Mouse (Mus musculus): Measurements from ENCODE around the gene Rhbdd3. TPM values are rescaled to one million over a fixed set of nuclear protein-coding genes. Genes with fewer than 3 reads are reported as not detected.

Rhbdd3 gene
- polyA plus RNA-seq, 1 experiment from 2014 or later = 49.5 TPM

GRCm38 (mm10) chr11:5059704-5060156, 39.0 kb upstream of the Rhbdd3 start:
- H3K9ac ChIP-seq = no peak overlapping the region
- H3K4me2 ChIP-seq = no peak overlapping the region
- H3K27ac ChIP-seq = no peak overlapping the region
- H3K4me1 ChIP-seq = peaks cover 68% of the 10 kb centered on the region
- no peak for ATAC-seq (replicated peaks)
- 0 out of 2 replicates have a peak overlapping the region, but pooled peaks have one; percentile 2 for H3K4me3 ChIP-seq
- peaks cover 78% of the 10 kb centered on the region for H3K27me3 ChIP-seq (replicated peaks)
- H3K36me3 ChIP-seq (replicated peaks) = no peaks in the 10 kb centered on the region
- WGBS = 7% methylated on average over 27 of the region's 27 CpGs
- no peaks in the 10 kb centered on the region for H3K9me3 ChIP-seq

DNA sequence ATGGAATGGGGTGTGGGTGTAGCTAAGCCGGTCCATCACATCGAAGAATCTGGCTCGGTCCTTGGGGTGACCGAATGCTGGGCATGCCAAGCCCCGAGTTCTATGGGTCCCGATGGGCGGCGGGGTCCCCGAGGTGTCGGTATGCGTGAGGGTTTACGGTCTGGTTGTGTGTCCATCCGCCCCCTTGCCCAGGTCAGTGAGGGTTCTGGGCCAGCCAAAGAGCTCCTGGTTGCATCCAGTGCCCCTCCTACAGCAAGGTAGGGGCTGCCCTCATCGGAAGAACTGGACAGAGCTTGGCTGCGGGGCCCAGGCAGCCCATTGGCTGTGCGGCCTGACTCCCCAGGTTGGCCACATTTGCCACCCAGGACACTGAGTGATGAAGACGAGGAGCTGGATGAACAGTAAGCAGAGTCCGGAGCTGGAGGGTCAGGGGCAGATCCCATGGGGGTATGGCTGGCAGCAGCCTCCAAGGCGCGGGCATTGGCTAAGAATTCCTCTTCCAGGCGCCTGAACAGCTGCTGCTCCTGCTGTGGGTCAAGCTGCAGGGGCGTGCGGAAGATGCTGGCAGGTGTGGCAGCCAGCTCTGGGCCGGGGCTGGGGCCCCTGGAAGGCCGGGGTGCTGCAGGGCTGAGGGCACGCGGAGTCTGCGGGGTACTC, 37.8 kb upstream of the Rhbdd3 start:
- H3K27me3 ChIP-seq (replicated peaks) = peaks cover 74% of the 10 kb centered on the region
- ATAC-seq (replicated peaks) = no peak
- no peak overlapping the region for H3K27ac ChIP-seq
- H3K4me2 ChIP-seq = peak overlapping the region; percentile 48
- H3K4me3 ChIP-seq = peak overlapping the region; percentile 29
- H3K4me1 ChIP-seq = peaks cover 73% of the 10 kb centered on the region
- WGBS = 51% methylated on average over 28 of the region's 28 CpGs
- no peak overlapping the region for H3K9ac ChIP-seq
- H3K9me3 ChIP-seq = no peaks in the 10 kb centered on the region
- H3K36me3 ChIP-seq (replicated peaks) = no peaks in the 10 kb centered on the region

- 4% methylated on average over 62 of the region's 62 CpGs for WGBS
- Histone ChIP-seq H3K27ac (no peak overlapping the region), H3K9ac (0 out of 2 replicates have a peak overlapping the region, but pooled peaks have one; percentile 16), H3K9me3 (no peaks in the 10 kb centered on the region), H3K36me3 (replicated peaks) (no peaks in the 10 kb centered on the region), H3K4me2 (peak overlapping the region; percentile 48), H3K27me3 (replicated peaks) (peaks cover 70% of the 10 kb centered on the region), H3K4me1 (peaks cover 67% of the 10 kb centered on the region), H3K4me3 (peak overlapping the region; percentile 29)
- ATAC-seq (replicated peaks) = no peak
Observed at GRCm38 (mm10) chr11:5061413-5062139, 37.1 kb upstream of the Rhbdd3 start.

DNA sequence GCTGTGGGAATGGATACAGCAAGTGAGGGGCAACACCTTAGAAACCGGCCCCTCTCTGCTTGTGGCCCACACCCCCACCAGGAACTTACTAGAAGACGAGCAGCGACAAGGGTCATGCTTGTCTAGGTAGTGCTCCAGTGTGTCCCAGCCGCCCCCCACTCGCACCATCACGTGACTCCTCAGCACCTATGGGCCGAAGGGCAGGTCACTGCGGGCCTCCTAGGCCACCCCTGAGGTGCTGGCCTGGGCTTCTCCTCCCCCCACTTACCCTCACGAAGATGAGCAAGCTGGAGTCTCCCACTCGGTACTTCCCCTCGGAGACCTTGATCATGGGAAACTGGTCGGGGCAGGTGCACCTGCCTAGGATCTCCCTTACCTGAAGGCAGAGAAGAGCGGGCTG, 36.4 kb upstream of the Rhbdd3 start:
- ATAC-seq (replicated peaks) = no peak
- Histone ChIP-seq H3K27ac (no peak overlapping the region), H3K4me1 (peaks cover 66% of the 10 kb centered on the region), H3K27me3 (replicated peaks) (peaks cover 62% of the 10 kb centered on the region), H3K4me2 (peak overlapping the region; percentile 48), H3K9me3 (no peaks in the 10 kb centered on the region), H3K4me3 (peak overlapping the region; percentile 29), H3K36me3 (replicated peaks) (no peaks in the 10 kb centered on the region), H3K9ac (no peak overlapping the region)
- 23% methylated on average over 13 of the region's 13 CpGs for WGBS

DNA sequence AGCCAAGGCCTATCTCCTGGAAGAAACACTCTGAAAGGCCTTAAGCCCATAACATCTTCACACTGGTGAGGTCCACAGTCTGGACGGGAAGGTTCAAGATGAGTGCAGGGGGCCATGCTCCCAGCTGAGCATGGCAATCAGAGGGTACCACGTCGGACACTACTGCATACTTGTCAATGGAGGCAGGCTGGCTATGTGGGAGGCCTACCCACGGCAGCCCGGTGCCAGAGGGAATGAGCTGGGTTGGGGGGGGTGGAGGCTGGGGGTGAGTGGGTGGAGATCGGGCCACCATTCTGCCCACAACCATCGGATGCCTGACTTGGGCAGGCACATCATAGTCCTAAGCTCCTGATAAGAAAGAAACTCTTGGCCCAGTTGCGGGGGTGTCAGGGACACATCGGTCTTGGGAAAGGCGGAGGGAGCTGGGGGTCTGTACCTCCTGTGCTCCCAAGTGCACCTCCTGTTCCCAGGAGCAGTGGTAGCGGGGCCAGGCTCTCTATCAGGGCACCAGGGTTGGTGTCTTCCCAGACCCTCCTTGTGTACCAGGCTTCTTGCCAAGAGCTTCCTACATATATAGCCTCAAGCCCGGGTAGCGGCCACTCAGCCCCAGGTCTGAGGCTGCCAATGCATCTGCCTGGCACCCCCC, 35.7 kb upstream of the Rhbdd3 start:
- H3K4me1 ChIP-seq = peaks cover 62% of the 10 kb centered on the region
- 64% methylated on average over 13 of the region's 13 CpGs for WGBS
- H3K9me3 ChIP-seq = no peaks in the 10 kb centered on the region
- no peak overlapping the region for H3K9ac ChIP-seq
- no peak overlapping the region for H3K27ac ChIP-seq
- no peak for ATAC-seq (replicated peaks)
- H3K4me2 ChIP-seq = peak overlapping the region; percentile 80; the same call in 1 of the 2 replicates
- H3K4me3 ChIP-seq = no peak overlapping the region
- peaks cover 2% of the 10 kb centered on the region; the same call in 1 of the 2 replicates for H3K36me3 ChIP-seq (replicated peaks)
- peaks cover 55% of the 10 kb centered on the region for H3K27me3 ChIP-seq (replicated peaks)

- Histone ChIP-seq H3K4me2 (peak overlapping the region; percentile 80), H3K4me3 (peak overlapping the region; percentile 88), H3K4me1 (peaks cover 56% of the 10 kb centered on the region), H3K9ac (0 out of 2 replicates have a peak overlapping the region, but pooled peaks have one; percentile 59), H3K9me3 (no peaks in the 10 kb centered on the region), H3K36me3 (replicated peaks) (peaks cover 10% of the 10 kb centered on the region), H3K27me3 (replicated peaks) (peaks cover 53% of the 10 kb centered on the region), H3K27ac (no peak overlapping the region)
- ATAC-seq (replicated peaks) = no peak
- 54% methylated on average over 31 of the region's 31 CpGs for WGBS
Observed at GRCm38 (mm10) chr11:5063561-5064281, 35.0 kb upstream of the Rhbdd3 start.

GRCm38 (mm10) chr11:5064282-5065055, 34.3 kb upstream of the Rhbdd3 start:
- ATAC-seq (replicated peaks) = peak; percentile 31
- peaks cover 46% of the 10 kb centered on the region for H3K27me3 ChIP-seq (replicated peaks)

DNA sequence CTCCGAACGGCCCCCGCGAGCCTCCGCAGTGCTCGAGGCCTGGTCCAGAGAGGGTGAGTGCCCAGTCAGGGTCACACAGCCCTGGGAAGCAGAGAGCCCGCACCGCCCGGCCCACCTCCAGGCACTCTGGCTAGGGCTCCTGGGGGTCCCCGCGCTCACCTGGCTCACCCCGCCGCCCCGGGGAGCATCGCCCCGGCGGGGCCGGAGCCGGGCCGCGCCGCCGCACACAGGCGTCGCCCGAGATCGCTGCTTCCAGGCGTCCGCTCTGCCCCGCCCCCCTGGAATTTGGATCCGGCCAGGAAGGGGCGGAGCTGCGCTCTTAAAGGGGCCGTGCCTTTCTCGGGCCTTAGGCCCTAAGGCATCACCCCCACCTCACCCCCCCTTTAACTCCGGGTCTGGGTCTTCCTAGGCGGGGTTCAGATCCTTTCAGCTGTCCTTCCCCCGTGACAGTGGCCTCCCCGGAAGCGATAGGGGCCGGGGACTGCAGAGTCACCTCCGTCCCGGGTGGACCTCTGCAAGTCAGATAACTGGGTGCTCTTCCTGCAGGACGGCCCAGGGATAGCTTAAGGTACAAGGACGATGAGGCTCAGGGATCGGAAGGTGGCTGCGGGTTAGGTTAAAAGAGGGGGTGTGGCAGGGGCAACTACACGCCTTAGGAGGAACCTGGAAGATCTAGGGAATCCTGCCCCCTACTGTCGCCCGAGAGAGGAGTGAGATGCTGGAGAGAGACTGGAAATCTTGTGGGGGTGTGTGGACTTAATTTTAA, 33.5 kb upstream of the Rhbdd3 start, which contains the start of gene Gas2l1:
Gene Gas2l1, minus strand, starts transcription at position 272 of the 766 bp plus-strand sequence.
- WGBS = under 1% methylated on average over 47 of the region's 50 CpGs
- Histone ChIP-seq H3K9me3 (no peaks in the 10 kb centered on the region), H3K4me1 (peaks cover 45% of the 10 kb centered on the region), H3K36me3 (replicated peaks) (peaks cover 20% of the 10 kb centered on the region), H3K4me2 (peak within 1 kb of the TSS; percentile 80), H3K9ac (peak within 1 kb of the TSS; percentile 59), H3K4me3 (peak within 1 kb of the TSS; percentile 88), H3K27ac (peak within 1 kb of the TSS; percentile 34; the same call in 1 of the 2 replicates), H3K27me3 (replicated peaks) (peaks cover 38% of the 10 kb centered on the region)
- peak; percentile 85 for ATAC-seq (replicated peaks)

More at GRCm38 (mm10) chr11:5064282-5065055, 34.3 kb upstream of the Rhbdd3 start:
- Histone ChIP-seq H3K9ac (peak overlapping the region; percentile 59), H3K9me3 (no peaks in the 10 kb centered on the region), H3K4me3 (peak overlapping the region; percentile 88), H3K36me3 (replicated peaks) (peaks cover 17% of the 10 kb centered on the region), H3K27ac (0 out of 2 replicates have a peak overlapping the region, but pooled peaks have one; percentile 18), H3K4me2 (peak overlapping the region; percentile 80), H3K4me1 (peaks cover 50% of the 10 kb centered on the region)
- 13% methylated on average over 38 of the region's 38 CpGs for WGBS

- no peak overlapping the region for H3K4me3 ChIP-seq
- H3K4me1 ChIP-seq = peaks cover 32% of the 10 kb centered on the region
- ATAC-seq (replicated peaks) = no peak
- peaks cover 37% of the 10 kb centered on the region for H3K36me3 ChIP-seq (replicated peaks)
- no peaks in the 10 kb centered on the region for H3K9me3 ChIP-seq
- H3K27ac ChIP-seq = no peak overlapping the region
- no peak overlapping the region for H3K4me2 ChIP-seq
- peaks cover 21% of the 10 kb centered on the region for H3K27me3 ChIP-seq (replicated peaks)
- H3K9ac ChIP-seq = no peak overlapping the region
Observed at GRCm38 (mm10) chr11:5067063-5067462, 31.7 kb upstream of the Rhbdd3 start.

- Histone ChIP-seq H3K4me1 (peaks cover 19% of the 10 kb centered on the region), H3K4me2 (no peak overlapping the region), H3K9me3 (no peaks in the 10 kb centered on the region), H3K27ac (no peak overlapping the region), H3K36me3 (replicated peaks) (peaks cover 46% of the 10 kb centered on the region), H3K4me3 (no peak overlapping the region), H3K9ac (no peak overlapping the region), H3K27me3 (replicated peaks) (peaks cover 8% of the 10 kb centered on the region)
- 86% methylated on average over 9 of the region's 9 CpGs for WGBS
- no peak for ATAC-seq (replicated peaks)
Observed at GRCm38 (mm10) chr11:5068126-5068971, 30.4 kb upstream of the Rhbdd3 start.

Data from midbrain, embryonic 15.5 days (tissue).